In genomic region chr5:112371933-112372332, GRCm38 (mm10) we compare ENCODE assay signal across 12 mouse cellular contexts. TPM values are rescaled to one million over a fixed set of nuclear protein-coding genes. Genes with fewer than 3 reads are reported as not detected.
A peak's percentile ranks its signal among the peaks of the same experiment; 100 is the strongest.
DNase-seq lines count a peak whose midpoint lies in the region; ATAC-seq and TF ChIP-seq lines count a peak whose summit lies in the region.
"Had no signal": no experiment of that assay in that cellular context is flagged by ENCODE, and none has a peak within 500 bp of the region (broad histone marks: within the 10 kb centered on the region; RNA-seq: fewer than 3 reads in every experiment).

No protein-coding gene starts in this region.

- no peak overlapping the region for H3K4me3 ChIP-seq in forebrain, postnatal 0 days (ENCODE audit: low read depth, low read length)
- H3K4me3 ChIP-seq in left cerebral cortex, adult 2 months = no peak overlapping the region
- H3K4me3 ChIP-seq in liver, embryonic 12.5 days = no peak overlapping the region

- H3K27me3 ChIP-seq in forebrain, postnatal 0 days (ENCODE audit: insufficient read depth, low read length) = no peaks in the 10 kb centered on the region
- no peaks in the 10 kb centered on the region for H3K27me3 ChIP-seq in liver, embryonic 12.5 days (replicated peaks)

- peak overlapping the region; percentile 39 for H3K9ac ChIP-seq in forebrain, postnatal 0 days
- no peak overlapping the region for H3K9ac ChIP-seq in liver, embryonic 12.5 days

- ATAC-seq in forebrain, postnatal 0 days = peak; percentile 93
- no peak for ATAC-seq in liver, embryonic 12.5 days
- ATAC-seq in erythroblast, adult 5-6 weeks (replicated peaks; ENCODE audit: low FRiP score, poor library complexity, severe bottlenecking) = no peak

- DNase-seq in cerebellum, postnatal 14 days = peak; percentile 81 to 85
- peak; percentile 90 for DNase-seq in forebrain, postnatal 0 days
- DNase-seq in left cerebral cortex, adult 2 months (ENCODE audit: extremely low spot score in 1 of 2, low spot score in 2 of 2) = peak; percentile 61 to 77
- peak; percentile 86 for DNase-seq in right cerebral cortex, adult 18-20 months
- DNase-seq in liver = no peak
- DNase-seq in urinary bladder, postnatal 4 days (ENCODE audit: low spot score in 2 of 2) = no peak
- DNase-seq: heart, postnatal 36 days had no signal

- peaks cover 68% of the 10 kb centered on the region for H3K36me3 ChIP-seq in forebrain, postnatal 0 days (ENCODE audit: insufficient read depth)
- peaks cover 78% of the 10 kb centered on the region for H3K36me3 ChIP-seq in liver, embryonic 12.5 days

- peak overlapping the region; percentile 83 for H3K27ac ChIP-seq in forebrain, postnatal 0 days (ENCODE audit: low read depth, low read length)
- H3K27ac ChIP-seq in left cerebral cortex, adult 2 months = peak overlapping the region; percentile 92
- no peak overlapping the region for H3K27ac ChIP-seq in liver, embryonic 12.5 days

- no peak for TF ChIP-seq CTCF in forebrain, postnatal 0 days (IDR thresholded peaks at IDR 0.05; ENCODE audit: low read depth)
- no peak for TF ChIP-seq CTCF in left cerebral cortex, adult 2 months (IDR thresholded peaks at IDR 0.05)

- H3K4me2 ChIP-seq in forebrain, postnatal 0 days (ENCODE audit: low read depth) = peak overlapping the region; percentile 4; the same call in 1 of the 2 replicates
- no peak overlapping the region for H3K4me2 ChIP-seq in liver, embryonic 12.5 days

- H3K9me3 ChIP-seq in forebrain, postnatal 0 days (ENCODE audit: low read length) = no peaks in the 10 kb centered on the region
- H3K9me3 ChIP-seq in liver, embryonic 12.5 days (replicated peaks) = no peaks in the 10 kb centered on the region

- WGBS in forebrain, postnatal 0 days = 6% methylated on average over 7 of the region's 7 CpGs
- WGBS in liver, embryonic 12.5 days (ENCODE audit: insufficient replicate concordance) = 75% methylated on average over 7 of the region's 7 CpGs

- peaks cover 11% of the 10 kb centered on the region; the same call in 1 of the 2 replicates for H3K4me1 ChIP-seq in forebrain, postnatal 0 days (ENCODE audit: insufficient read depth)
- peaks cover 4% of the 10 kb centered on the region; the same call in 1 of the 2 replicates for H3K4me1 ChIP-seq in liver, embryonic 12.5 days

- intact Hi-C loops in left cerebral cortex, adult 2 months (cut with DNase I) = no loop called here

RNA-seq across cellular contexts. Expression of gene Gm6583, which starts 16.1 kb away (rescaled TPM):
- total RNA-seq in forebrain, postnatal 0 days (2014; rRNA removed) = not detected in 2 replicates
- not detected in 2 replicates for polyA plus RNA-seq in forebrain, postnatal 0 days (2015; fragmentation: Nextera tagmentation; extraction: Ambion mirVana)
- total RNA-seq in left cerebral cortex, adult 2 months (2021) = not detected
- polyA plus RNA-seq in liver, embryonic 12.5 days (2016; fragmentation: Nextera tagmentation; extraction: Ambion mirVana) = 0.35 and 0.41 TPM in 2 replicates
- not detected in 2 replicates for total RNA-seq in erythroblast, adult 5-6 weeks (2015; ENCODE audit: low replicate concordance)
- total RNA-seq in erythroblast, adult 5-6 weeks (2017; ENCODE audit: low replicate concordance) = not detected in 2 replicates
- total RNA-seq: common myeloid progenitor, adult 5-6 weeks had no signal
- polyA plus RNA-seq: liver, adult 2 months; small intestine, adult 2 months had no signal

RNA-seq across cellular contexts. Expression of gene Asphd2, which starts 22.7 kb away (rescaled TPM):
- total RNA-seq in forebrain, postnatal 0 days (2014; rRNA removed) = 132 and 138 TPM in 2 replicates
- polyA plus RNA-seq in forebrain, postnatal 0 days (2015; fragmentation: Nextera tagmentation; extraction: Ambion mirVana) = 128 and 132 TPM in 2 replicates
- 100 to 1,000 TPM; 180 to 183 TPM for total RNA-seq in left cerebral cortex, adult 2 months (2021)
- 0.93 and 1.1 TPM in 2 replicates for polyA plus RNA-seq in liver, embryonic 12.5 days (2016; fragmentation: Nextera tagmentation; extraction: Ambion mirVana)
- total RNA-seq in erythroblast, adult 5-6 weeks (2015; ENCODE audit: low replicate concordance) = not detected in 2 replicates
- total RNA-seq in erythroblast, adult 5-6 weeks (2017; ENCODE audit: low replicate concordance) = not detected in 2 replicates
- total RNA-seq: liver, adult 2 months had no signal
- polyA plus RNA-seq: liver, adult 2 months had no signal

RNA-seq across cellular contexts. Expression of gene Hps4, which starts 29.1 kb away (rescaled TPM):
- total RNA-seq in forebrain, postnatal 0 days (2014; rRNA removed) = 24.6 and 25.4 TPM in 2 replicates
- 23.7 and 26.5 TPM in 2 replicates for polyA plus RNA-seq in forebrain, postnatal 0 days (2015; fragmentation: Nextera tagmentation; extraction: Ambion mirVana)
- total RNA-seq in left cerebral cortex, adult 2 months (2021) = 10 to 100 TPM; 26.9 to 38.3 TPM
- polyA plus RNA-seq in liver, embryonic 12.5 days (2016; fragmentation: Nextera tagmentation; extraction: Ambion mirVana) = 17.2 and 18.7 TPM in 2 replicates
- 3.5 TPM in 1 of 2 replicates, not detected in the other for total RNA-seq in erythroblast, adult 5-6 weeks (2015; ENCODE audit: low replicate concordance)
- 1.5 and 5.0 TPM in 2 replicates for total RNA-seq in erythroblast, adult 5-6 weeks (2017; ENCODE audit: low replicate concordance)

RNA-seq across cellular contexts. Expression of gene Srrd, which starts 29.1 kb away (rescaled TPM):
- 61.5 and 67.9 TPM in 2 replicates for total RNA-seq in forebrain, postnatal 0 days (2014; rRNA removed)
- polyA plus RNA-seq in forebrain, postnatal 0 days (2015; fragmentation: Nextera tagmentation; extraction: Ambion mirVana) = 51.1 and 52.2 TPM in 2 replicates
- total RNA-seq in left cerebral cortex, adult 2 months (2021) = 10 to 100 TPM; 23.1 to 29.9 TPM
- 23.1 and 26.1 TPM in 2 replicates for polyA plus RNA-seq in liver, embryonic 12.5 days (2016; fragmentation: Nextera tagmentation; extraction: Ambion mirVana)
- 7.5 and 8.2 TPM in 2 replicates for total RNA-seq in erythroblast, adult 5-6 weeks (2015; ENCODE audit: low replicate concordance)
- 0.17 and 3.3 TPM in 2 replicates for total RNA-seq in erythroblast, adult 5-6 weeks (2017; ENCODE audit: low replicate concordance)

RNA-seq across cellular contexts. Expression of gene Tfip11, which starts 45.8 kb away (rescaled TPM):
- total RNA-seq in forebrain, postnatal 0 days (2014; rRNA removed) = 15.6 and 20.8 TPM in 2 replicates
- 20.5 and 26.9 TPM in 2 replicates for polyA plus RNA-seq in forebrain, postnatal 0 days (2015; fragmentation: Nextera tagmentation; extraction: Ambion mirVana)
- total RNA-seq in left cerebral cortex, adult 2 months (2021) = 10 to 100 TPM; 43.0 to 45.0 TPM
- polyA plus RNA-seq in liver, embryonic 12.5 days (2016; fragmentation: Nextera tagmentation; extraction: Ambion mirVana) = 19.7 and 20.7 TPM in 2 replicates
- total RNA-seq in erythroblast, adult 5-6 weeks (2015; ENCODE audit: low replicate concordance) = 3.5 and 4.6 TPM in 2 replicates
- total RNA-seq in erythroblast, adult 5-6 weeks (2017; ENCODE audit: low replicate concordance) = 3.9 and 11.2 TPM in 2 replicates

Comparison
In these comparisons a context has a peak if more than half of its experiments do, and no peak if none do; other contexts are left out.
1. DNase-seq: peak in cerebellum, postnatal 14 days (2 of 2), forebrain, postnatal 0 days (single experiment), left cerebral cortex, adult 2 months (2 of 2) and right cerebral cortex, adult 18-20 months (single experiment); none in liver (single experiment) and urinary bladder, postnatal 4 days (0 of 2).
2. RNA of gene Asphd2, which starts 22.7 kb away (total RNA-seq): 180 to 183 TPM in left cerebral cortex, adult 2 months and 132 to 138 TPM in forebrain, postnatal 0 days; not detected in erythroblast, adult 5-6 weeks; every median in the first group is over 100 times any median in the second.